Mouse (Mus musculus): ENCODE measurements around the gene Slc38a6.

- TF ChIP-seq CTCF (IDR thresholded peaks at IDR 0.05; ENCODE audit: low read depth) = no peak
- no peak for TF ChIP-seq EP300 (IDR thresholded peaks at IDR 0.05; ENCODE audit: low read depth)
Observed at GRCm38 (mm10) chr12:73294884-73295283, 8.3 kb downstream of the Slc38a6 start.

Data from liver, postnatal 0 days (tissue).